14 mouse cellular contexts compared by ENCODE assay signal in genomic region chr19:32510267-32510666, GRCm38 (mm10). TPM values are rescaled to one million over a fixed set of nuclear protein-coding genes. Genes with fewer than 3 reads are reported as not detected.
DNase-seq lines count a peak whose midpoint lies in the region; ATAC-seq and TF ChIP-seq lines count a peak whose summit lies in the region.
"Had no signal": no experiment of that assay in that cellular context is flagged by ENCODE, and none has a peak within 500 bp of the region (broad histone marks: within the 10 kb centered on the region; RNA-seq: fewer than 3 reads in every experiment).

No protein-coding gene starts in this region.

- ATAC-seq in kidney, embryonic 15.5 days (replicated peaks; ENCODE audit: low FRiP score): peak; percentile 60; the same call in 1 of the 2 replicates
- peak; percentile 80 for ATAC-seq in liver, embryonic 14.5 days (ENCODE audit: insufficient read depth)
- ATAC-seq in forebrain, embryonic 15.5 days (replicated peaks): no peak

- no peak overlapping the region for H3K9ac ChIP-seq in kidney, embryonic 15.5 days
- H3K9ac ChIP-seq in liver, embryonic 14.5 days (replicated peaks): peak overlapping the region; percentile 36
- no peak overlapping the region for H3K9ac ChIP-seq in forebrain, embryonic 15.5 days (replicated peaks)
- H3K9ac ChIP-seq: embryonic facial prominence, embryonic 13.5 days; midbrain, embryonic 12.5 days; neural tube, embryonic 12.5 days had no signal

- H3K4me2 ChIP-seq in kidney, embryonic 15.5 days: no peak overlapping the region
- peak overlapping the region; percentile 60 for H3K4me2 ChIP-seq in liver, embryonic 14.5 days (ENCODE audit: low read depth)
- no peak overlapping the region for H3K4me2 ChIP-seq in forebrain, embryonic 15.5 days (replicated peaks)
- H3K4me2 ChIP-seq: embryonic facial prominence, embryonic 13.5 days; midbrain, embryonic 12.5 days; neural tube, embryonic 12.5 days had no signal

- no peak for TF ChIP-seq CTCF in liver, embryonic 14.5 days (IDR thresholded peaks at IDR 0.05; ENCODE audit: low read depth)

- no peaks in the 10 kb centered on the region for H3K4me1 ChIP-seq in kidney, embryonic 15.5 days
- H3K4me1 ChIP-seq in liver, embryonic 14.5 days (replicated peaks; ENCODE audit: control insufficient read depth in 2 of 2, insufficient read depth in 2 of 2, low read length in 1 of 2): peaks cover 27 to 36% of the 10 kb centered on the region in 2 experiments
- no peaks in the 10 kb centered on the region for H3K4me1 ChIP-seq in forebrain, embryonic 15.5 days
- no peaks in the 10 kb centered on the region for H3K4me1 ChIP-seq in embryonic facial prominence, embryonic 10.5 days
- H3K4me1 ChIP-seq: midbrain, embryonic 12.5 days; neural tube, embryonic 12.5 days had no signal

- no peaks in the 10 kb centered on the region for H3K27me3 ChIP-seq in kidney, embryonic 15.5 days
- H3K27me3 ChIP-seq in liver, embryonic 14.5 days (ENCODE audit: control insufficient read depth, insufficient read depth, low read length): no peaks in the 10 kb centered on the region
- no peaks in the 10 kb centered on the region for H3K27me3 ChIP-seq in forebrain, embryonic 15.5 days
- no peaks in the 10 kb centered on the region for H3K27me3 ChIP-seq in embryonic facial prominence, embryonic 10.5 days (replicated peaks; ENCODE audit: low read depth, poor library complexity, severe bottlenecking)
- H3K27me3 ChIP-seq: embryonic facial prominence, embryonic 13.5 days; midbrain, embryonic 12.5 days; neural tube, embryonic 12.5 days had no signal

- WGBS in kidney, embryonic 15.5 days: 72% methylated on average over 3 of the region's 3 CpGs
- 28% methylated on average over 3 of the region's 3 CpGs for WGBS in liver, embryonic 14.5 days (ENCODE audit: insufficient replicate concordance)
- WGBS in forebrain, embryonic 15.5 days: 78% methylated on average over 3 of the region's 3 CpGs
- 69% methylated on average over 3 of the region's 3 CpGs for WGBS in embryonic facial prominence, embryonic 10.5 days

- H3K36me3 ChIP-seq in kidney, embryonic 15.5 days: peaks cover 72% of the 10 kb centered on the region
- peaks cover 49% of the 10 kb centered on the region for H3K36me3 ChIP-seq in liver, embryonic 14.5 days (replicated peaks; ENCODE audit: control insufficient read depth, insufficient read depth, low read depth)
- H3K36me3 ChIP-seq in forebrain, embryonic 15.5 days: peaks cover 29% of the 10 kb centered on the region
- peaks cover 95% of the 10 kb centered on the region for H3K36me3 ChIP-seq in embryonic facial prominence, embryonic 10.5 days (replicated peaks)

- no peak for TF ChIP-seq EP300 in liver, embryonic 14.5 days (IDR thresholded peaks at IDR 0.05; ENCODE audit: low read depth)

- H3K4me3 ChIP-seq in kidney, embryonic 15.5 days (replicated peaks): no peak overlapping the region
- H3K4me3 ChIP-seq in liver, embryonic 14.5 days (ENCODE audit: insufficient read depth in 1 of 2, low read depth in 2 of 2, low read length in 2 of 2): 0 out of 4 replicates have a peak overlapping the region, but pooled peaks of 1 of the 2 experiments have one; percentile 1
- no peak overlapping the region for H3K4me3 ChIP-seq in forebrain, embryonic 15.5 days
- no peak overlapping the region for H3K4me3 ChIP-seq in embryonic facial prominence, embryonic 10.5 days
- H3K4me3 ChIP-seq: embryonic facial prominence, embryonic 13.5 days; midbrain, embryonic 12.5 days; neural tube, embryonic 12.5 days had no signal

- no peak overlapping the region for H3K27ac ChIP-seq in kidney, embryonic 15.5 days
- peak overlapping the region; percentile 80 for H3K27ac ChIP-seq in liver, embryonic 14.5 days
- no peak overlapping the region for H3K27ac ChIP-seq in forebrain, embryonic 15.5 days (replicated peaks)
- no peak overlapping the region for H3K27ac ChIP-seq in embryonic facial prominence, embryonic 10.5 days (replicated peaks)
- H3K27ac ChIP-seq: embryonic facial prominence, embryonic 13.5 days; midbrain, embryonic 12.5 days; neural tube, embryonic 12.5 days had no signal

- peak; percentile 12 for DNase-seq in 416B (ENCODE audit: low read depth)
- peak; percentile 42 for DNase-seq in c-Kit-positive CD71-positive TER-119-positive erythroid progenitor cells, embryonic 14.5 days (ENCODE audit: low spot score)
- peak in 1 of 3 experiments; percentile 46 for DNase-seq in liver, embryonic 14.5 days (ENCODE audit: low read depth in 3 of 3, low spot score in 3 of 3)
- no peak for DNase-seq in gastrocnemius, postnatal 25 days
- no peak for DNase-seq in ovary, postnatal 10 days (ENCODE audit: low spot score)
- DNase-seq in embryonic facial prominence, embryonic 10.5 days (ENCODE audit: low spot score): no peak
- DNase-seq: adrenal gland, adult 8-10 months; lung, adult 2 months; right cerebral cortex, postnatal 14 days had no signal

- H3K9me3 ChIP-seq in kidney, embryonic 15.5 days (replicated peaks): no peaks in the 10 kb centered on the region
- 0 out of 2 replicates have a peak, but pooled peaks cover 2% of the 10 kb centered on the region for H3K9me3 ChIP-seq in liver, embryonic 14.5 days (ENCODE audit: control insufficient read depth, low read length)
- H3K9me3 ChIP-seq in forebrain, embryonic 15.5 days: no peaks in the 10 kb centered on the region
- H3K9me3 ChIP-seq in embryonic facial prominence, embryonic 10.5 days: peaks cover 8% of the 10 kb centered on the region; the same call in 1 of the 2 replicates
- H3K9me3 ChIP-seq: neural tube, embryonic 12.5 days had no signal

RNA-seq across cellular contexts. Expression of gene Minpp1, which starts 24.7 kb away (rescaled TPM):
- polyA plus RNA-seq in kidney, embryonic 15.5 days (2015; fragmentation: Nextera tagmentation; extraction: Ambion mirVana): 73.7 and 75.4 TPM in 2 replicates
- 35.9 and 36.6 TPM in 2 replicates for polyA plus RNA-seq in liver, embryonic 14.5 days (2012; rRNA removed)
- 75.4 and 86.0 TPM in 2 replicates for polyA plus RNA-seq in liver, embryonic 14.5 days (2014; fragmentation: Nextera tagmentation; extraction: Ambion mirVana)
- 10 to 100 TPM; 13.7 to 16.0 TPM for total RNA-seq in gastrocnemius, postnatal 25 days (2021)
- polyA plus RNA-seq in forebrain, embryonic 15.5 days (2015; fragmentation: Nextera tagmentation; extraction: Ambion mirVana): 48.6 and 50.0 TPM in 2 replicates
- 65.7 and 71.6 TPM in 2 replicates for polyA plus RNA-seq in embryonic facial prominence, embryonic 10.5 days (2016; fragmentation: Nextera tagmentation; extraction: Ambion mirVana)

RNA-seq across cellular contexts. Expression of gene Rpl9-ps6, which starts 43.9 kb away (rescaled TPM):
- 103 and 128 TPM in 2 replicates for polyA plus RNA-seq in kidney, embryonic 15.5 days (2015; fragmentation: Nextera tagmentation; extraction: Ambion mirVana)
- 18.6 and 30.9 TPM in 2 replicates for polyA plus RNA-seq in liver, embryonic 14.5 days (2012; rRNA removed)
- 89.1 and 90.4 TPM in 2 replicates for polyA plus RNA-seq in liver, embryonic 14.5 days (2014; fragmentation: Nextera tagmentation; extraction: Ambion mirVana)
- total RNA-seq in gastrocnemius, postnatal 25 days (2021): 10 to 100 TPM; 20.8 to 25.2 TPM
- polyA plus RNA-seq in forebrain, embryonic 15.5 days (2015; fragmentation: Nextera tagmentation; extraction: Ambion mirVana): 63.1 and 70.5 TPM in 2 replicates
- polyA plus RNA-seq in embryonic facial prominence, embryonic 10.5 days (2016; fragmentation: Nextera tagmentation; extraction: Ambion mirVana): 69.7 and 70.3 TPM in 2 replicates

Comparison
In these comparisons a context has a peak if more than half of its experiments do, and no peak if none do; other contexts are left out.
1. DNase-seq: peak in 416B (single experiment) and c-Kit-positive CD71-positive TER-119-positive erythroid progenitor cells, embryonic 14.5 days (single experiment); none in gastrocnemius, postnatal 25 days (single experiment), ovary, postnatal 10 days (single experiment) and embryonic facial prominence, embryonic 10.5 days (single experiment).